In the genomic region with DNA sequence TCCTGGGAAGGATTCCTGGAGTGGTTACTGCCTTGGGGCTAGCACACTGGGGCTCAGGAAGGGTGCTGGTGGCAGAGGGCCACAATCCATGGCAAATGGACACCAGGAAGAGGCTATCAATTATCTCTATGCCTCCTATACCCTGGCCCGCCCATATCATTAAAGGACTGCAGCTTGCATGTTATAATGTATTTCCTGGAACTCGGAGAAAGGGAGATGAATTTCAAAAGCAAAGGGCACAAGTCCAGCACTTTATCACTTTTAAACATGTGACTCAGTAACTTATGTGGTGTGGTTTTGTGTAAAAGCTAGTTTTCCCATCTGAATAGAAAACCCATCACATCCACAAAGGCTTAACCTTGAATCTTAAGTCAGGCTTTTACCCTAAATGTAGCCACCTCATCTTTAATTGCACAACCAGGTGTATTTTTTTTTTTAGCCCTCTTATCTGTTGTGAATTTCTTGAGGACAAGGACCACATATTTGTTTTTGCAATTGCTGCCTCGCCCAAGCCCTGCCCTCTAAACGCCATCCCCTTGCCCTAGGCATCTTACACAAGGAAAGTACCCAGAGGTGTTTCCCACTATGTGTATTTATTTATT, we compare ENCODE assay signal across 13 mouse cellular contexts. TPM values are rescaled to one million over a fixed set of nuclear protein-coding genes. Genes with fewer than 3 reads are reported as not detected.
A peak's percentile ranks its signal among the peaks of the same experiment; 100 is the strongest.
DNase-seq lines count a peak whose midpoint lies in the region; ATAC-seq and TF ChIP-seq lines count a peak whose summit lies in the region.
"Had no signal": no experiment of that assay in that cellular context is flagged by ENCODE, and none has a peak within 500 bp of the region (broad histone marks: within the 10 kb centered on the region; RNA-seq: fewer than 3 reads in every experiment).

No protein-coding gene starts in this region.

- no peak for TF ChIP-seq CTCF in gastrocnemius, adult 2 months (IDR thresholded peaks at IDR 0.05)

- peak overlapping the region; percentile 93 for H3K27ac ChIP-seq in heart, embryonic 16.5 days (ENCODE audit: low read length)
- H3K27ac ChIP-seq in stomach, embryonic 15.5 days: 0 out of 2 replicates have a peak overlapping the region, but pooled peaks have one; percentile 5
- H3K27ac ChIP-seq in gastrocnemius, adult 2 months: no peak overlapping the region
- H3K27ac ChIP-seq: forebrain, embryonic 10.5 days had no signal

- no peaks in the 10 kb centered on the region for H3K9me3 ChIP-seq in heart, embryonic 16.5 days (replicated peaks; ENCODE audit: control insufficient read depth, low read length)
- H3K9me3 ChIP-seq in stomach, embryonic 15.5 days: no peaks in the 10 kb centered on the region
- H3K9me3 ChIP-seq: forebrain, embryonic 10.5 days had no signal

- no peak overlapping the region for H3K9ac ChIP-seq in heart, embryonic 16.5 days (ENCODE audit: low read length)
- no peak overlapping the region for H3K9ac ChIP-seq in stomach, embryonic 15.5 days

- intact Hi-C loops in heart, postnatal 14 days (cut with DNase I): no loop called here
- intact Hi-C loops in gastrocnemius, adult 2 months (cut with DNase I): no loop called here
- intact Hi-C loops in left cerebral cortex, postnatal 10 days (cut with DNase I): no loop called here

- no peak overlapping the region for H3K4me2 ChIP-seq in heart, embryonic 16.5 days (ENCODE audit: low read depth, low read length)
- no peak overlapping the region for H3K4me2 ChIP-seq in stomach, embryonic 15.5 days

- H3K4me1 ChIP-seq in heart, embryonic 16.5 days (ENCODE audit: control insufficient read depth, insufficient read depth, low read length): peaks cover 22% of the 10 kb centered on the region
- H3K4me1 ChIP-seq in stomach, embryonic 15.5 days: no peaks in the 10 kb centered on the region

- 55% methylated on average over 4 of the region's 4 CpGs for WGBS in heart, embryonic 16.5 days
- 52% methylated on average over 4 of the region's 4 CpGs for WGBS in stomach, embryonic 15.5 days

- no peak for DNase-seq in heart, postnatal 14 days
- peak; percentile 50 for DNase-seq in liver
- no peak for DNase-seq in gastrocnemius, adult 2 months
- no peak for DNase-seq in left cerebral cortex, postnatal 10 days (ENCODE audit: extremely low spot score in 1 of 2, low spot score in 2 of 2)
- DNase-seq: cerebellum, postnatal 10 days; kidney, adult 11 months; left cerebral cortex, postnatal 4 days; thymus, postnatal 36 days had no signal

- no peaks in the 10 kb centered on the region for H3K36me3 ChIP-seq in heart, embryonic 16.5 days (ENCODE audit: control insufficient read depth, insufficient read depth)
- no peaks in the 10 kb centered on the region for H3K36me3 ChIP-seq in stomach, embryonic 15.5 days
- H3K36me3 ChIP-seq: forebrain, embryonic 10.5 days had no signal

- H3K4me3 ChIP-seq in heart, embryonic 16.5 days (ENCODE audit: low read length): no peak overlapping the region
- no peak overlapping the region for H3K4me3 ChIP-seq in stomach, embryonic 15.5 days (replicated peaks)
- no peak overlapping the region for H3K4me3 ChIP-seq in gastrocnemius, adult 2 months
- H3K4me3 ChIP-seq: forebrain, embryonic 10.5 days had no signal

- ATAC-seq in heart, embryonic 16.5 days (replicated peaks; ENCODE audit: extremely low read depth, insufficient read depth, low FRiP score): no peak
- ATAC-seq in erythroblast, adult 5-6 weeks (replicated peaks; ENCODE audit: low FRiP score, poor library complexity, severe bottlenecking): peak; percentile 60
- no peak for ATAC-seq in stomach, embryonic 15.5 days (ENCODE audit: insufficient read depth, low FRiP score, low read depth)
- ATAC-seq: Patski had no signal

- no peaks in the 10 kb centered on the region for H3K27me3 ChIP-seq in heart, embryonic 16.5 days (ENCODE audit: control insufficient read depth, insufficient read depth, low read length)
- H3K27me3 ChIP-seq in stomach, embryonic 15.5 days (replicated peaks): no peaks in the 10 kb centered on the region

RNA-seq across cellular contexts. Expression of a gene that starts 27.4 kb away (rescaled TPM):
- 9.6 and 11.1 TPM in 2 replicates for polyA plus RNA-seq in heart, embryonic 16.5 days (2015; fragmentation: Nextera tagmentation; extraction: Ambion mirVana)
- 10 to 100 TPM; 23.4 to 24.9 TPM for total RNA-seq in heart, postnatal 14 days (2021)
- 35.4 and 43.9 TPM in 2 replicates for total RNA-seq in erythroblast, adult 5-6 weeks (2015; ENCODE audit: low replicate concordance)
- total RNA-seq in erythroblast, adult 5-6 weeks (2017; ENCODE audit: low replicate concordance): 34.4 and 43.5 TPM in 2 replicates
- 4.7 and 5.3 TPM in 2 replicates for polyA plus RNA-seq in stomach, embryonic 15.5 days (2015; fragmentation: Nextera tagmentation; extraction: Ambion mirVana)
- under 1 TPM; 0.23 to 0.53 TPM for total RNA-seq in gastrocnemius, adult 2 months (2021)
- total RNA-seq in left cerebral cortex, postnatal 10 days (2021): 1 to 10 TPM; 8.1 to 8.2 TPM

RNA-seq across cellular contexts. Expression of a gene that starts 51.1 kb away (rescaled TPM):
- polyA plus RNA-seq in heart, embryonic 16.5 days (2015; fragmentation: Nextera tagmentation; extraction: Ambion mirVana): 40.2 and 43.4 TPM in 2 replicates
- 10 to 100 TPM; 22.7 to 25.1 TPM for total RNA-seq in heart, postnatal 14 days (2021)
- total RNA-seq in erythroblast, adult 5-6 weeks (2015; ENCODE audit: low replicate concordance): 37.8 and 40.9 TPM in 2 replicates
- total RNA-seq in erythroblast, adult 5-6 weeks (2017; ENCODE audit: low replicate concordance): 6.3 and 12.1 TPM in 2 replicates
- polyA plus RNA-seq in stomach, embryonic 15.5 days (2015; fragmentation: Nextera tagmentation; extraction: Ambion mirVana): 49.9 and 55.2 TPM in 2 replicates
- total RNA-seq in gastrocnemius, adult 2 months (2021): 10 to 100 TPM; 21.8 to 23.5 TPM
- 10 to 100 TPM; 31.0 to 31.5 TPM for total RNA-seq in left cerebral cortex, postnatal 10 days (2021)

Comparison
In these comparisons a context has a peak if more than half of its experiments do, and no peak if none do; other contexts are left out.
1. RNA of a gene that starts 27.4 kb away (total RNA-seq): 34.4 to 43.9 TPM in erythroblast, adult 5-6 weeks, 23.4 to 24.9 TPM in heart, postnatal 14 days and 8.1 to 8.2 TPM in left cerebral cortex, postnatal 10 days; 0.23 to 0.53 TPM in gastrocnemius, adult 2 months; every median in the first group is over 4 times any median in the second.